Mouse (Mus musculus) kidney, adult 2 months (tissue): Measurements from ENCODE around the gene Il11.

Experiments
- CTCF ChIP-seq: fragments of 200-500 bp; conservative IDR thresholded peaks from 2 replicates; pipeline ENCODE4 v1.5.1; 2011; ENCODE audit warnings: low read depth, mild to moderate bottlenecking, control low read depth, low read length, moderate library complexity, mixed read lengths; ENCODE audit not compliant: insufficient read depth, insufficient read length
- POLR2A ChIP-seq: fragments of 200-500 bp; IDR thresholded peaks from one replicate; pipeline ENCODE4 v1.6.1; 2011; ENCODE audit warnings: low read depth, low read length, control low read depth

DNA sequence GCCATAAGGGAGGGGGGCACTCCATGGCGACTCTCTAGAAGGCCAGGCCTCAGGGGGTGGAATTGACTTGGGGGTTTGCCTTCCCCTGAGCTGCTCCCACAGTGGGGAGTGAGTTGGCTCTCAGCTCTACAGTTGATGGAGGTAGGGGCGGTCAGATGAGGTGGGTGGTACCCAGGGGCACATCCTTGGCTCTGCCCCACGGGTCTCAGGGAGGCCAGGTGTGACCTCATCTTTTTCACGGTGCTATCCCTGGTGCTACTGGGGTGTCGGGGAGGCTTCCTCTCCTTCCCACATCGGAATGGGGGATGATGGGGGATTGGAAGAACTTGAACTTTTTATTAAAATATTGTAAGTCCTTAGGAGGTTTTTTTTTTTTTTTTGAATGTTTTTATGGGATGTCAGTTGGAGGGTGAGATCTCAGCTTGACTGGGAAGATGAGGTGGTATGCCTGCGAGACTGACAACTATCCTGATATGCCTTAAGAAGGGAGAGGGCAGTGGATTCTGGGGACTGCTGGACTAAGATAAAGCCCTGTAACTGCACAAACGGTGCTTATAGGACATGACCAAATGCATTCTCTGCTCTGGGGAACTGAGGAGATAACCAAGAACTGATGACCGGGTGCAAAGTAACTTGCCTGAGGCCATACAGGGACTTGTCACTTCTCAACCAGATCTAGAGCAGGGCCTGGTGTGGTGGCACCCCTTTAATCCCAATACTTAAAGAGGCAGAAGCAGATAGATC, 35.3 kb downstream of the Il11 start:
- TF ChIP-seq CTCF, result no peak
- TF ChIP-seq POLR2A, result no peak
